Mouse (Mus musculus): ENCODE measurements around the gene Pnck. TPM values are rescaled to one million over a fixed set of nuclear protein-coding genes. Genes with fewer than 3 reads are reported as not detected.
A peak's percentile ranks its signal among the peaks of the same experiment; 100 is the strongest.

Pnck gene
- total and polyA plus RNA-seq, 2 experiments = 0.07 TPM; not detected in 1

DNA sequence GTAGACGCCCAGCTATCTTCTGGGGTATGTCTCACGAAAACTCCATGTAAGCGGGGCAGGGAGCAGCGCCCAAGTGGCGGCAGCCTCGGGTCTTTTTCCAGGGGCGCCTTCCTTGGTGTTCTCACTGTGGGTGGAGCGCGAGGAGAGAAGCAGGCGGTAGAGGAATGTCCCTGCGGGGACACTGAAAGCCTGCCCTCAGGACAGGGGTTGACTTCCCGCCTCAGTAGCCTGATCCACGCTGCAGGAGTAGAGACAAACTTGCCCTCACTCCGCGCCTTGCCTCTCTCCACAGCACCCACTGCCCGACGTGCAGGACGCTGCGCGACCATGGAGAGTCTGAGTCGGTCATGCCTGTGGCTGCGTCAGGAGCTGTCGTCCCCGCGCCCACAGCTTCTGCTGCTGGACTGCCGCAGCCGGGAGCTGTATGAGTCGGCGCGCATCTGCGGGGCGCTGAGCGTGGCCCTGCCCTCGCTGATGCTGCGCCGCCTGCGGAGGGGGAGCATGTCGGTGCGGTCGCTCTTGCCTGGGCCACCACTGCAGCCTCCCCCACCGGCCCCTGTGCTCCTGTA lies 19.9 kb downstream of the Pnck start:
- Histone ChIP-seq H3K27ac (replicated peaks; ENCODE audit: insufficient read depth, low read depth, low read length) (no peak overlapping the region), H3K27me3 (ENCODE audit: control insufficient read depth, insufficient read depth, low read length) (0 out of 2 replicates have a peak, but pooled peaks cover 2% of the 10 kb centered on the region), H3K79me2 (ENCODE audit: control insufficient read depth, insufficient read depth, low read length) (no peaks in the 10 kb centered on the region), H3K4me3 (ENCODE audit: insufficient read depth, low read depth, low read length) (no peak overlapping the region; the same call in 1 of the 2 replicates), H3K9ac (ENCODE audit: low read depth, low read length) (no peak overlapping the region), H3K36me3 (ENCODE audit: control insufficient read depth, insufficient read depth, low read length) (no peaks in the 10 kb centered on the region), H3K4me1 (ENCODE audit: control insufficient read depth, insufficient read depth, low read length) (peaks cover 3% of the 10 kb centered on the region)
- TF ChIP-seq CTCF (IDR thresholded peaks at IDR 0.05; ENCODE audit: low read depth, low read length) (no peak), POLR2A (IDR thresholded peaks at IDR 0.05; ENCODE audit: extremely low read depth, insufficient read depth, low read length) (no peak)
- WGBS = 32% methylated on average over 33 of the region's 41 CpGs
- DNase-seq (ENCODE audit: extremely low read depth, low read depth, low spot score) = no peak

DNA sequence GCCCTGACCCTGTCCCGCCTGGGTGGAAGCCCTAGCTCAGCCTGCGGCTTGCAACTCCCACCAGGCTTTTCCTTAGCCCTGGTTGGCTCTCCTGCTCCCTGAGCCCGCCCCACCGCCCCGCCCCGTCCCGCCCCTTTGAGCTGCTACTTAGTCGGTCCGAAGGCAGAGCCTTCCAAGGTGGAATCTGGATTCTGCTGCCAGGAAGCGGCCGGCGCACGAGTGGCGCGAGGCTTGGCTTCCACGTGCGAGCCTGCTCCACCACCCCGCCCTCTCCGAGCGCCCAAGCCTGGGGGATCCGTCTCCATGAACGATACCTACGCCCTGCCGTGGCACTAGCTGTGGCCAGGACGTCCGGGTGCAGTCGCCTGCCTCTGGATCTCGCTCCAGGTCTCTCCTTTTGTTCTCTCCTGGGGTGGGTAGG lies 20.7 kb downstream of the Pnck start, which contains the start of gene Dusp9:
Gene Dusp9 (plus strand): TSS at position 165 of the 421 bp plus-strand sequence.
- 2% methylated on average over 28 of the region's 28 CpGs for WGBS
- H3K79me2 ChIP-seq (ENCODE audit: control insufficient read depth, insufficient read depth, low read length) = no peaks in the 10 kb centered on the region

DNA sequence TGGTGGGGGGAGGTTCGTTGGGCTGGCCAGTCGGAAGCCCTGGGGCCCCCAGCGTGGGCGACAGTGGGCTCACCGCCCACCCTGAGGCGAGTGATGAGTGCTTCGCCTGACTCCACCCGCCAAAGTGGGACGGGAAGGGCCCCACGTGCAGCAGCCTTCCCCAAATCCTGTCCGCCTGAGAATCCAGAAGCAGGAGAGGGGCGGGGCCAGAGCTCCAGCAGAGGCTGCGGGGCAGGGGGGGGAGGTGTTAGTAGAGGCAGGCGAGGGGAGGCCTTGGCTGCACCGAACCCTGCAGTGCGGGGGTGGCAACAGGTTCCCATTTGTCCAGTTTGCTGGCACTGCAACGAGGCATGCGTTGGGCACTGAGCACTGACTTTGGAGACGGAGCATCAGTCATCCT lies 22.5 kb downstream of the Pnck start:
- Histone ChIP-seq H3K9ac (ENCODE audit: low read depth, low read length) (no peak overlapping the region), H3K4me1 (ENCODE audit: control insufficient read depth, insufficient read depth, low read length) (peaks cover 3% of the 10 kb centered on the region), H3K36me3 (ENCODE audit: control insufficient read depth, insufficient read depth, low read length) (no peaks in the 10 kb centered on the region), H3K4me3 (ENCODE audit: insufficient read depth, low read depth, low read length) (no peak overlapping the region), H3K27me3 (ENCODE audit: control insufficient read depth, insufficient read depth, low read length) (0 out of 2 replicates have a peak, but pooled peaks cover 2% of the 10 kb centered on the region), H3K79me2 (ENCODE audit: control insufficient read depth, insufficient read depth, low read length) (no peaks in the 10 kb centered on the region), H3K27ac (replicated peaks; ENCODE audit: insufficient read depth, low read depth, low read length) (no peak overlapping the region)
- no peak for TF ChIP-seq CTCF (IDR thresholded peaks at IDR 0.05; ENCODE audit: low read depth, low read length)
- TF ChIP-seq POLR2A (IDR thresholded peaks at IDR 0.05; ENCODE audit: extremely low read depth, insufficient read depth, low read length) = no peak
- DNase-seq (ENCODE audit: extremely low read depth, low read depth, low spot score) = no peak
- 7% methylated on average over 18 of the region's 19 CpGs for WGBS

More for the DNA sequence above, 20.7 kb downstream of the Pnck start, which contains the start of gene Dusp9:
- peak within 1 kb of the TSS; percentile 49; the same call in 1 of the 2 replicates for H3K4me3 ChIP-seq (ENCODE audit: insufficient read depth, low read depth, low read length)
- H3K4me1 ChIP-seq (ENCODE audit: control insufficient read depth, insufficient read depth, low read length) = peaks cover 3% of the 10 kb centered on the region
- TF ChIP-seq POLR2A (IDR thresholded peaks at IDR 0.05; ENCODE audit: extremely low read depth, insufficient read depth, low read length) (no peak), CTCF (IDR thresholded peaks at IDR 0.05; ENCODE audit: low read depth, low read length) (no peak)
- H3K27ac ChIP-seq (replicated peaks; ENCODE audit: insufficient read depth, low read depth, low read length) = no peak within 1 kb of the TSS
- peak; percentile 40 for DNase-seq (ENCODE audit: extremely low read depth, low read depth, low spot score)
- H3K36me3 ChIP-seq (ENCODE audit: control insufficient read depth, insufficient read depth, low read length) = no peaks in the 10 kb centered on the region
- 0 out of 2 replicates have a peak, but pooled peaks cover 2% of the 10 kb centered on the region for H3K27me3 ChIP-seq (ENCODE audit: control insufficient read depth, insufficient read depth, low read length)
- peak within 1 kb of the TSS; percentile 56; the same call in 1 of the 2 replicates for H3K9ac ChIP-seq (ENCODE audit: low read depth, low read length)

DNA sequence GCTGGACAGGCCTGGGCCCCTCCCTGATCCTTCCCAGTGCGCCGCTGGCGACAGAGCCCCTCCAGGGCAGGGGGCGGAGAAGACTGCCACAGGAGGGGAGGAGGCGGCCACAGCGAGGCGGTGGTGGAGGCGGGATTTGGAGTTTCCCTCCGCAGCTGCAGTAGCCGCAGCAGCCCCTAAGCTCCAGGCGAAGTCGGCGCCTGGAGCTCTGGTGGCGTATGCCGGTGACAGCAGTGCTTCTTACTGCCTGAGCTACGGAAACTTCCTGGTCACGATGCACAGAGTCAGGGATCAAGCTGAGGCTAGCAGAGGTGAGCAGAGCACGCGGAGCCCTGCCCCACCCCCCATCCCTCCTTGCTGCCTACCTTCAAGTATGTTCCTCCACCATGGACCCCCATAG lies 24.5 kb downstream of the Pnck start:
- DNase-seq (ENCODE audit: extremely low read depth, low read depth, low spot score) = no peak
- Histone ChIP-seq H3K4me3 (ENCODE audit: insufficient read depth, low read depth, low read length) (no peak overlapping the region), H3K27me3 (ENCODE audit: control insufficient read depth, insufficient read depth, low read length) (0 out of 2 replicates have a peak, but pooled peaks cover 2% of the 10 kb centered on the region), H3K9ac (ENCODE audit: low read depth, low read length) (no peak overlapping the region), H3K27ac (replicated peaks; ENCODE audit: insufficient read depth, low read depth, low read length) (no peak overlapping the region), H3K4me1 (ENCODE audit: control insufficient read depth, insufficient read depth, low read length) (peaks cover 3% of the 10 kb centered on the region), H3K79me2 (ENCODE audit: control insufficient read depth, insufficient read depth, low read length) (no peaks in the 10 kb centered on the region), H3K36me3 (ENCODE audit: control insufficient read depth, insufficient read depth, low read length) (no peaks in the 10 kb centered on the region)
- WGBS = 20% methylated on average over 15 of the region's 19 CpGs
- no peak for TF ChIP-seq CTCF (IDR thresholded peaks at IDR 0.05; ENCODE audit: low read depth, low read length)
- TF ChIP-seq POLR2A (IDR thresholded peaks at IDR 0.05; ENCODE audit: extremely low read depth, insufficient read depth, low read length) = no peak

DNA sequence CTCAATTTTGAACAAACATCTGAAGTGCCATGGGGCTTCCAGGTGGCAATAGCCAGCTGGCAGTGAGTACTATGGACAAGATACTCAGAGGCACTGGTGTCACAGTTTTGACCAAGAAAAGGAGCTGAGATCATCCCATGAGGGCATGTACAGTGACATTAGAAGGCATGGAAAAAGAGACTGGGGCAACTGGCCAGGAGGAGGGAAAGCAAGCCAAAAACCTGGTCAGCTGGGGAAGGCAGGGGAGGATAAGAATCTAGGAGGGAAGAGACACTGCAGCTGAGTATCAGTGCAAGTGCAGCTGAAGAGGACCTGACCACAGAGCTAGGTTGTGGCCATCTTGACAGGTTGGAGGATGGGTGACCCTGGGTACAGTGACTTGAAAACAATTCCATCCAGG lies 32.9 kb downstream of the Pnck start:
- Histone ChIP-seq H3K27ac (replicated peaks; ENCODE audit: insufficient read depth, low read depth, low read length) (no peak overlapping the region), H3K9ac (ENCODE audit: low read depth, low read length) (no peak overlapping the region), H3K4me3 (ENCODE audit: insufficient read depth, low read depth, low read length) (no peak overlapping the region), H3K27me3 (ENCODE audit: control insufficient read depth, insufficient read depth, low read length) (no peaks in the 10 kb centered on the region), H3K36me3 (ENCODE audit: control insufficient read depth, insufficient read depth, low read length) (no peaks in the 10 kb centered on the region), H3K4me1 (ENCODE audit: control insufficient read depth, insufficient read depth, low read length) (no peaks in the 10 kb centered on the region), H3K79me2 (ENCODE audit: control insufficient read depth, insufficient read depth, low read length) (no peaks in the 10 kb centered on the region)
- TF ChIP-seq POLR2A (IDR thresholded peaks at IDR 0.05; ENCODE audit: extremely low read depth, insufficient read depth, low read length) (no peak), CTCF (IDR thresholded peaks at IDR 0.05; ENCODE audit: low read depth, low read length) (no peak)
- DNase-seq (ENCODE audit: extremely low read depth, low read depth, low spot score) = no peak

DNA sequence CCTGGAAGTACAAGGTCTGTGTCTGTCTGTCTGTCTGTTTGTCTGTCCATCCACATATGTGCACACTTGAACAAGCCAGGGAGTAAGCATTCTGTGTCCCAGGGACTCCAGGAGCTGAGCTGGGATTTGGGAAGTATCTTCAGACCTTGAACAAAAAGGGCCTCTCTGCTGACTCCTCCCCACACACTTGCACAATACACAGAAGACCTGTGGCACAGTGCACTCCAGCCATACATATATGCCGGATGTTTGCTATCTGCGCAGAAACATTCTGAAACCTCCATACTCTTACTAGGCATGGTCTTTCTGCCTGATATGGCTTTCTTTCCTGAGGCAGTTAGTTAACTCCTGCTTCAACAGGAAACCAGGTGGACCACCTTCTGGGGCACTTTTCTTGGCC lies 40.0 kb downstream of the Pnck start:
- H3K4me1 ChIP-seq (ENCODE audit: control insufficient read depth, insufficient read depth, low read length) = no peaks in the 10 kb centered on the region
- H3K4me3 ChIP-seq (ENCODE audit: insufficient read depth, low read depth, low read length) = no peak overlapping the region
- H3K9ac ChIP-seq (ENCODE audit: low read depth, low read length) = no peak overlapping the region
- TF ChIP-seq CTCF (IDR thresholded peaks at IDR 0.05; ENCODE audit: low read depth, low read length) (no peak), POLR2A (IDR thresholded peaks at IDR 0.05; ENCODE audit: extremely low read depth, insufficient read depth, low read length) (no peak)
- H3K27ac ChIP-seq (replicated peaks; ENCODE audit: insufficient read depth, low read depth, low read length) = no peak overlapping the region
- H3K36me3 ChIP-seq (ENCODE audit: control insufficient read depth, insufficient read depth, low read length) = no peaks in the 10 kb centered on the region
- no peak for DNase-seq (ENCODE audit: extremely low read depth, low read depth, low spot score)
- H3K79me2 ChIP-seq (ENCODE audit: control insufficient read depth, insufficient read depth, low read length) = no peaks in the 10 kb centered on the region
- 53% methylated on average over 2 of the region's 2 CpGs for WGBS
- H3K27me3 ChIP-seq (ENCODE audit: control insufficient read depth, insufficient read depth, low read length) = no peaks in the 10 kb centered on the region

All from liver, adult 2 months (tissue).